Mouse (Mus musculus) left cerebral cortex, postnatal 36 days (tissue): Measurements from ENCODE around the gene Il11. TPM values are rescaled to one million over a fixed set of nuclear protein-coding genes. Genes with fewer than 3 reads are reported as not detected.
A peak's percentile ranks its signal among the peaks of the same experiment; 100 is the strongest.

Experiments used
- DNase-seq, 2 experiments: peaks; one replicate each; pipeline ENCODE4 v3.0.0; 2021 to 2022; ENCODE audit warnings: low spot score in 2 of 2, mixed read lengths in 1 of 2
- intact Hi-C: fragments of 180-260 bp; cut with DNase I; formaldehyde crosslinking; loops from one replicate; pipeline ENCODE4 v1.15.1; 2025
- total RNA-seq, 2 experiments: library from RNA; stranded (reverse); gene quantifications; 2 replicates each; pipeline ENCODE4 v1.2.3; 2021

Gene Il11
- total RNA-seq, 2 experiments from 2014 or later: 0.43 to 0.59 TPM

DNA sequence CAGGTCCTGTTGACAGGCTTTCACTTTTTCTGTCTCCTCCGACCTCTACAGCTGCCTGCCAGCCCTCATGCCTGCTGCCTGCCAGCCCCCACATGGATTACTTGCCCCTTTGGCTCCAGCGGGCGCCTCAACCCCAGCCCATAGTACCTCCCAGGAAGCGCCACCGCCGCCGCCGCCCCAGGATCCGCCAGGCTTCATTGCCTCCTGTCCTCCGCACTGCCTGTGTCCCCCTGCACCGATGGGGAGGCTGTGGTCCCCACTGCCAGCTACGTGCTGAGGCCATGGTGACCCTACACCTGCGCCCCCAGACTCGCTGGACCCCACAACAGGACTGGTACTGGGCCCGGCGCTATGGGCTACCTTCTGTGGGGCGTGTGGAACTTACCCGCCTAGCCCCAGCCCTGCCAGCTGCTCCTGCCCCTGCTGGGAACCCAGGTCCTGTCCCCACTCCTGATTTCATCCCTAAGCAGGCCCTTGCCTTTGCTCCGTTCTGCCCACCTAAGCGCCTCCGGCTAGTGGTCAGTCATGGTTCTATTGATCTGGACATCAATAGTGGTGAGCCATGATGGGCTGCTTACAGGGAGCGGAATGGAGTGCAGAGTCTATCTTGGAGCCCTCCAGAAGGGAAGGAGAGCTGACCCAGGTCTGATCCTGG is 36.2 kb downstream of the Il11 start:
- DNase-seq: no peak
- intact Hi-C loops: no loop called here

DNA sequence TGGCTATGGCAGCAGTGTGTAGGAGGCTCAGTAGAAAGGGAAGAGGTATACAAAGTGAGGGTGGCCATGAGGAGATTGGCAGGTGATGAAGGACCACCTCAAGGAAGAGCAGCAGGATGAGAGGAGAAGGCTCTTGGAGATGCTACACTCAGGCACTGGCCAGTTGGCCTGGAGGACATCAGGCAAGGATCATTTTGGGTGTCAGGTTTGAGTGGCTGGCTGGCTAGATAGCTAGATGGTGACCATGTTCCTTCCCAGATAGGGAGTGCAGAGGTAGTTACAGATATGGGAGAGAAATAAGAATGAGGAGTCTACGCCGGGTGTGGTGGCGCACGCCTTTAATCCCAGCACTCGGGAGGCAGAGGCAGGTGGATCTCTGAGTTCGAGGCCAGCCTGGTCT is 37.8 kb downstream of the Il11 start:
- intact Hi-C loops: no loop called here
- no peak for DNase-seq

GRCm38 (mm10) chr7:4743354-4743753 is 39.3 kb downstream of the Il11 start:
- intact Hi-C loops: no loop called here
- DNase-seq: no peak

GRCm38 (mm10) chr7:4742482-4742819 is 40.2 kb downstream of the Il11 start:
- no peak for DNase-seq
- intact Hi-C loops: no loop called here

DNA sequence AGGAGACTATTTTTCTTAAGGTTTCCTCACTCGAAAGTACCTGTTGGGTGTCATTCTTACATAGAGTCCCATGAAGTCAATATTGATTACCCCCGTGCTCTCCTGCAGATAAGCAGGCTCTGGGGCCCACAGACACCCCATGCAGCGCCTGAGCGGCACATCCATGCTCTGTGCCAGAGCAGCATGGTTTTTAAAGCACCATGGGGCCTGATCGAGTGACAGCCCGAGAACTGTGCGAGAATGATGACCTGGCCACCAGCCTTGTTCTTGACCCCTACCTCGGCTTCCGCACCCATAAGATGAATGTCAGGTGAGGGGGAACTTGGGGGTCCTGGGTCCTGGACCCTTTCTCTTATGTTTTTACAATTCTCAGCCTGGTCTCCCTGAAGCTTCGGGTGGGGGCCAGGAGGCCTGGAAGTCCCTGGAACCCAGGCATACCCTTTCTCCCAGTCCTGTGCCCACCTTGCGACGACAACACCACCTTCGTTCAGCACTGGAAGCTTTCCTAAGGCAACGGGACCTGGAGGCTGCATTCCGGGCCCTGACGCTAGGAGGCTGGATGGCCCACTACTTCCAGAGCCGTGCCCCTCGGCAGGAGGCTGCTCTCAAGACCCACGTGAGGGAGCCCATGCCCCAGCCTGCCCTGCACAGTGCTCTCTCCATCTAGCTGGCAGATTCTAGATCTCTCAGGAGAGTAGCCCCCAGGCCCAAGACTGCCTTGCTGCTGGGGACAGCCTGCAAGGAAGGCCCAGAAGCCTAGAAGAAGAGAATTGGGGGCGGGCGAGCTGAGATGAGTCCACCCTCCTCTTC is 40.8 kb downstream of the Il11 start:
- intact Hi-C loops: no loop called here
- DNase-seq: no peak

DNA sequence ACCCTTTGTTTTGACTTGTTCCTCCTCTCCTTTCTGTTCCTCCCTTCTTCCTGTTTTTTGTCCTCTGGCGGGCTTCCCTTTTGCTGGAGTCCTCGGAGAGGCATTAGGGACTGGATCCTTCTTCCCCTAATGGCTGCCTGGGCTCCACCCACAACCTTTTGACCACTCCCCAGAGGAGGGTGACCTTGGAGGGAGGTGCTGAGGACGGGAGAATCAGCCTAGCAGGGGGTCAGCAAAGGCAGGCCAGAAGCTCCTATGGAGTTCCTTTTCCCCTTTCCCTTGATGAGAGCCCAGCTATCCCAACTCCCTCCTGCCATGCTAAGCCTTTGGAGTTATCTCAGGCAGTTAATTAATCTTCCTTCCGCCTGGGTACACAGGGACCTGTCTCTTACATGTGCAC is 41.5 kb downstream of the Il11 start:
- peak; percentile 27 to 28 for DNase-seq
- intact Hi-C loops: no loop called here

DNA sequence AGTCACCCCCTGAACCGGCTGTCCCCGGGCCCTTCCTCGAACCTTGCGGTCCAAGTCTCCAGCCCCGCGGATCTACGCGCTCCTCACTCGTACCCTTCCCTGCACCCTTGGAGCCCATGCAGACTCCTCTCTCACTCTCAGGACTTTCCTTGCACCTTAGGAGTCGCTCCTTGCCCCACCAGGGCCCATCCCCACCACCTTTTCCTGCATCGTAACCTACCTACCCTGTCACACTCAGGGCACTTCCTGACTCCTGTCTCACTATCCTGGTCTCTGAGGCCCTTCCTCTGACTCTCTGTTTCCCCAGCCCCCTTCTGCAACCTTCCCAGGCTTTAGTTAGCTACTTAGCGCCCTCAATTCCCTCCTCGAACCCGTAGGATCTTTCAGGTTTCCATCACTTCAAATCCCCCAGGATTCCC is 42.3 kb downstream of the Il11 start:
- DNase-seq: peak in 1 of 2 experiments; percentile 47
- intact Hi-C loops: loop anchor here (1.0 kb wide), 1 partner anchor 49 kb away; the partner anchor contains the start of gene Tmem238

DNA sequence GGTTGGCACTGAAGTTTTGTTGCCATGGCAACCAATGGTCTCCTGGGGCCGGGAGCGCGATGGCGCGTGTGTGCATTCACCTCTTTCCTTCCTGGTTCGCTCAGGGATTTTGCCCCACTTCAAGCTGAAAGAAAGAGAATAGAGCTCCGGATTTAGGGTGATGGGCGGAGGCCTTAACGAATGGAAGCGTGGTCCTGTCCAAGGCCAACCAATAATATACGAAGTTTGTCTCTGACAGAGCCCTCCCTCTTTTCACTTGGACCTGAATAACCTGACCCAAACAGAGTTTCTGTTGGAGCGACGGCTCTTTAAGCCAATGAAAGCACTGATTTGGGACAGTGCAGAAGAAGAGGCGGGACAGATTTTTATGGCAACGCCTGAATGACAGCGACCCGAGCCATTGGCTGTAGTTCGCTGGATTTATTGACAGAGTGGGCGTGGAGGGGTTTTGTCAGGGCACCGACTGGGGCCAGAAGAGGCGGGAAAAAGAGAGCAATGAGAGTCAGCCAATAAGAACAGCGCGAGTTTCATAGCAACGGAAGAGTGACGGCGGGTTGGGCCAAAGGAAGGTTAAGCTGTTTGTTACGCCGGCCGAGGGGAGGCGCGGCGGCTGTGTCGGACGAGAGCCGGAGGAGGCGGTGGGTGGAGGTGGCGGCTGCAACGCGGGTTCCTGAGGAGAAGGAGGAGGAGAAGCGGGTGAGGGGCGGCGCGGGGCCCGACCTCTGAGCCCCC is 42.9 kb downstream of the Il11 start, which contains the start of gene Kmt5c:
Gene Kmt5c, plus strand, starts transcription at position 572 of the 732 bp plus-strand sequence.
- DNase-seq: peak; percentile 96 to 99
- intact Hi-C loops: loop anchor here (1.0 kb wide), 1 partner anchor 50 kb away; the partner anchor contains the start of gene Tmem238

- no peak for DNase-seq
- intact Hi-C loops: no loop called here
Measured at GRCm38 (mm10) chr7:4739041-4739543, 43.6 kb downstream of the Il11 start.

- intact Hi-C loops: no loop called here
- no peak for DNase-seq
Measured at GRCm38 (mm10) chr7:4732968-4733392, 49.7 kb downstream of the Il11 start.

- DNase-seq: no peak
- intact Hi-C loops: no loop called here
Measured at GRCm38 (mm10) chr7:4731090-4731489, 51.6 kb downstream of the Il11 start.

- no peak for DNase-seq
- intact Hi-C loops: no loop called here
Measured at GRCm38 (mm10) chr7:4725169-4725568, 57.5 kb downstream of the Il11 start, which contains the start of gene Tmem150b. TSS of gene Tmem150b (minus strand) at chr7:4725249.

DNA sequence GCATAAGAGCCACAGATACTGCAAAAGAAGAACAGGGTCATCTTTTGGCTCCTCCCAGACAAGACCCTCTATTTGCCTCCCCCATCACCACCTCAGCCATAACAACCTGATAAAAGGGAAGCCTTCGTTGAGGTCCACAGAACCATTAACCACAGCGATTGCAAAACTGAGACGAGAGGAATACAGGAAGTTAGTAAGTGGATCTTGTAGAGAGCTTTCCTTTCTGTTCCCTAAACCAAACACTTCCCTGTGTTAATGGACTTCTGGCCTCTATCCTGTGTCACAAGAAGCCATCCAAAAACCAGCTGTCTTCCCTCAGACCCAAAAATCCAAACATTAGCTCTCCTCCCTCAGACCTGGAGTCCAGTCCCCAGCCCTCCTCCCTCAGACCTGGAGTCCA is 58.3 kb downstream of the Il11 start:
- DNase-seq: no peak
- intact Hi-C loops: no loop called here

DNA sequence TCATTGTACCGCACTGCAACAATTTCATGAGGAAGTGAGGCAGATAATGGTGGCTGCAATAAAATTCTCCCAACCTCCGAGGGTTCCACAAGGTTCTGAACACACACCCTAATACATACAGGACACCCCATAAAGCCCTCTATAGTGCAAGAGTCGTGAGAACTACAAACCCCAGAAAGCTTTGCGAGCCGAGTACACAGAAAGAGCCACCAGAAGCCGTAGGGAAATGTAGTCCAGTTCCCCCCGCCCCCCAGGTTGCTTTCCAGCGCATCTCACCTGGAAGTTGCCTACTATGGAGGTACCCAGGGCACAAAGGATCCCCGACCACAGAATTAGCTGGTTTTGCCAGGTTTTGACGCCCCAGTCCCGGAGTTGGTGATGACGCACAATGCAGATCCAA is 59.2 kb downstream of the Il11 start:
- intact Hi-C loops: no loop called here
- peak; percentile 19 to 47 for DNase-seq

Other genes starting within 250 kb of the Il11 start
- gene Syt5, start 235.3 kb downstream of the Il11 start, total RNA-seq: 100 to 1,000 TPM; 263 to 298 TPM
- gene Ptprh, start 178.8 kb downstream of the Il11 start, total RNA-seq: under 1 TPM; 0.84 to 0.95 TPM
- gene Tmem86b, start 151.4 kb downstream of the Il11 start, total RNA-seq: 10 to 100 TPM; 10.0 to 16.8 TPM
- 100 to 1,000 TPM; 138 to 145 TPM for gene Ppp6r1, start 123.8 kb downstream of the Il11 start, total RNA-seq
- gene Hspbp1, start 97.8 kb downstream of the Il11 start, total RNA-seq: 100 to 1,000 TPM; 100 to 106 TPM
- 100 to 1,000 TPM; 398 to 475 TPM for gene Brsk1, start 92.3 kb downstream of the Il11 start, total RNA-seq
- gene Tmem150b, start 57.6 kb downstream of the Il11 start, total RNA-seq: not detected
- 10 to 100 TPM; 18.9 to 35.8 TPM for gene Kmt5c, start 42.7 kb downstream of the Il11 start, total RNA-seq
- 1 to 10 TPM; 4.8 to 5.5 TPM for gene Cox6b2, start 29.8 kb downstream of the Il11 start, total RNA-seq
- not detected for gene Fam71e2, start 11.6 kb downstream of the Il11 start, total RNA-seq
- not detected for gene Tmem190, start 78 bp upstream of the Il11 start, total RNA-seq
- gene Tmem238, start 6.8 kb upstream of the Il11 start, total RNA-seq: 1 to 10 TPM; 2.7 to 3.7 TPM
- gene Rpl28, start 10.0 kb upstream of the Il11 start, total RNA-seq: 100 to 1,000 TPM; 416 to 455 TPM
- 100 to 1,000 TPM in 1 of 2 experiments, 10 to 100 TPM in 1; 98.6 to 117 TPM for gene Ube2s, start 29.7 kb upstream of the Il11 start, total RNA-seq
- 100 to 1,000 TPM in 1 of 2 experiments, 10 to 100 TPM in 1; 95.1 to 151 TPM for gene Shisa7, start 61.8 kb upstream of the Il11 start, total RNA-seq
- 1 to 10 TPM; 6.0 to 8.6 TPM for gene Isoc2b, start 87.4 kb upstream of the Il11 start, total RNA-seq
- gene Isoc2a, start 94.3 kb upstream of the Il11 start, total RNA-seq: 10 to 100 TPM; 10.3 to 13.5 TPM
- under 1 TPM in 1 of 2 experiments, not detected in 1; 0.32 TPM for gene Gm36210, start 123.7 kb upstream of the Il11 start, total RNA-seq
- gene Zfp628, start 132.4 kb upstream of the Il11 start, total RNA-seq: 10 to 100 TPM; 14.0 to 17.0 TPM
- 100 to 1,000 TPM; 103 to 106 TPM for gene Nat14, start 139.2 kb upstream of the Il11 start, total RNA-seq
- 1 to 10 TPM in 1 of 2 experiments, under 1 TPM in 1; 0.84 to 3.6 TPM for gene Ssc5d, start 142.9 kb upstream of the Il11 start, total RNA-seq
- gene Sbk2, start 181.5 kb upstream of the Il11 start, total RNA-seq: under 1 TPM in 1 of 2 experiments, not detected in 1; 0.15 TPM
- gene Sbk3, start 188.3 kb upstream of the Il11 start, total RNA-seq: under 1 TPM; 0.44 to 0.86 TPM
- gene Zfp579, start 213.3 kb upstream of the Il11 start, total RNA-seq: 10 to 100 TPM; 30.9 to 31.3 TPM
- 1 to 10 TPM; 6.7 to 7.0 TPM for gene Zfp524, start 231.6 kb upstream of the Il11 start, total RNA-seq
- gene Fiz1, start 231.8 kb upstream of the Il11 start, total RNA-seq: 10 to 100 TPM; 22.2 to 32.9 TPM
- gene Gm44973, start 232.6 kb upstream of the Il11 start, total RNA-seq: not detected
- 10 to 100 TPM; 32.7 to 42.3 TPM for gene Zfp865, start 237.5 kb upstream of the Il11 start, total RNA-seq
- 10 to 100 TPM; 60.6 to 60.9 TPM for gene Ccdc106, start 237.7 kb upstream of the Il11 start, total RNA-seq